Mouse (Mus musculus): ENCODE measurements around the gene Cox6a2.

Cox6a2 gene

DNA sequence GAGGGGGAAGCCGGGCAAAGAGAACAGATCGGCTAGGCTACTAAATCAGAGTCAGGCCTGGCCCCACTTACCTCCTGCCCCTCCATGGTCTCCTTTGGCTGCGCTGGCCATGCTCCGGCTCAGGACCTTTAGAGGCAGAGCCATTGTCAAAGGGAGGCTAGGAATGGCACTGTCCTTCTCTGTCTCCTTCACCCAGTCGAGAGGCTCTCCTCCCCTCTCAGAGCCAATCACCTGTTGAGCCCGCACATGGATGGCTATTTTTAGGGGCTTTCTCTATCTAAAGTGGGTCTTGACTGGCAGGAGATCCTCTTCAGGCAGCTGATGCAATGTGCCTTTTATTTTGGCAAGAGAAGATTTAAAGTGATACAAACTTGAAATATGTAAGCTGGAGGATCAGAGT, at the start of gene Cox6a2:
Gene Cox6a2 (minus strand): TSS at position 236 of the 400 bp plus-strand sequence.
- no peak for DNase-seq

- no peak for DNase-seq
Measured at GRCm38 (mm10) chr7:128255757-128256156, 49.6 kb upstream of the Cox6a2 start.

GRCm38 (mm10) chr7:128254978-128255377, 48.8 kb upstream of the Cox6a2 start:
- no peak for DNase-seq

GRCm38 (mm10) chr7:128252609-128253008, 46.4 kb upstream of the Cox6a2 start:
- DNase-seq, result peak in 1 of 2 experiments; percentile 35

GRCm38 (mm10) chr7:128251946-128252345, 45.8 kb upstream of the Cox6a2 start:
- peak; percentile 62 to 69 for DNase-seq

- DNase-seq, result no peak
Measured at GRCm38 (mm10) chr7:128249998-128250397, 43.8 kb upstream of the Cox6a2 start.

- DNase-seq, result no peak
Measured at GRCm38 (mm10) chr7:128248081-128249042, 42.2 kb upstream of the Cox6a2 start.

DNA sequence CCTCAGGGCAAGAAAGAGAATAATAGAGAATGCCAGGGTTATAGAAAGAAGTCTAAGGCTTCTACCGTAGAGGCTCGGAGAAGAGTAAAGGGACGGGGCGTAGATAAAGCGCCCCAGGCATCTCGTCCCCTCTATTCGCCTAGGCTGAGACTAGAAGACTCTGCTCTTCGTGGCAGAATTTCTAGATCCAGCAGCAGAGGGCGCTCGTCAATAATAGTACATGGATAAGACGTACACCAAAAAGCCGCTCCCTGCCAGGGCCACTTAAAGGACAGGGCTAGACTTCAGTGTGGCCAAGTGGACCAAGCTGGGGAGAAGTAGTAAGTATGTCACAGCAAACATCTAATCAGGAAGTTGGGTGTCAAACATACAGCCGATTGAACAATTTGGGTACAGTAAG, 41.3 kb upstream of the Cox6a2 start:
- DNase-seq, result peak; percentile 90 to 94

DNA sequence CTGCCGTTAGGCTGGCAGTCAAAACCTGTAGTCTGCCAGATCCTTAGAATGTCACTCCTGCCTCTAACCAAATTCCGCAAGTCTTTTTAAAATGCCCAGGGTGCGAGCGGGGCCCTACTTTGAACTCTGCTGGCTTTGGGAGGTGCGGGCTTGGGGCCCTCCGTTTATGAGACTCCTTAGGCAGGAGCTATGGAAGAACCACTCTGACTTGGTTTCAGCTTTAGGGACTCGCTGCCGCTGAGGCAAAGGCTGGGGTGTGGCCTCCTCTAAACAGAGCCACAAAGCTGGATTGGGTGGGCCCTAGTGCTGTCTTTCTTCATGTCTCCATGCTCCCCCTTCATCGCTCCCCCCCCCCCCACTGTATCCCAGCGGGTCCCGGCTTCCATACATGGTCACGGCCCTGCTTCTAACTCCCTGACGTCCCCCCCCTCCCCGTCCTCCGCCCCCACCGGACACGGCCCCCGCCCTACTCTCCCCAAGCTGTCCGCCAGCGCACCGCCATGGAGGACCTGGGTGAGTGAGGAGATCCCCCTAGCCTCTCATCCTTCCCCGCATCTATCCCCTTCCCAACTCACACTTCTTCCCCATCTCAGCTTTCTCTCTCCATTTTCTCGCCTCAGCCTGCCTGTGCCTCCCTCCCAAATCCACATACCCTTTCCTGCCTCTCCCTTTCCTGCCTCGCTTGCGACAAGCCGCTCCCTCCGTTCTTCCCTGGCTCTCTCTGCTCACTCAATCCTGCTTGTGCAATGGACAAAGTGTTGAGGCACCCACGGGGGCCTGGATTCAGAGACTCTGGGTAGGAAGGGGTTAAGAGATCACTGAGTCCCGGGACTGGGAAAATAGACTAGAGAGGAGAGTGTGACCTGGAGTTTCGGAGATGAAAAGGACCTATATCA, 40.6 kb upstream of the Cox6a2 start, which contains the start of gene Tgfb1i1:
Gene Tgfb1i1 (plus strand): TSS at position 317 of the 896 bp plus-strand sequence.
- peak; percentile 73 to 76 for DNase-seq

GRCm38 (mm10) chr7:128245547-128245946, 39.4 kb upstream of the Cox6a2 start:
- DNase-seq, result peak in 1 of 2 experiments; percentile 27

- peak in 1 of 2 experiments; percentile 15 for DNase-seq
Measured at GRCm38 (mm10) chr7:128244410-128245025, 38.3 kb upstream of the Cox6a2 start.

DNA sequence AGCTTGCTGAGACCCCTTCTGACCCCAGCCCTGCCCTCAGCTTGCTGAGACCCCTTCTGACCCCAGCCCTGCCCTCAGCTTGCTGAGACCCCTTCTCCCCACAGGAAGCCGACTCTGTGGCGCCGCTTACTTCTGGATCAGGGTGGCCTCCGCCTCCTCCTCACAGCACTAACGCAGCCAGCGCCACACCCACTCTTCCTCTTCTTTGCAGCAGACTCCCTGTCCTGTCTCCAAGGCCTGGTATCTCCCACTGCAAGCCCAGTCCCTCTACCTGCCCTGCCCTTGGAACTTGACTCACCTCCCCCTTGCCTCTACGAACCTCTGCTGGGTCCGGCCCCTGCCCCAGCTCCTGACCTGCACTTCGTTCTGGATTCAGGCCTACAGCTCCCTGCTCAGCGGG, 37.7 kb upstream of the Cox6a2 start:
- no peak for DNase-seq

DNA sequence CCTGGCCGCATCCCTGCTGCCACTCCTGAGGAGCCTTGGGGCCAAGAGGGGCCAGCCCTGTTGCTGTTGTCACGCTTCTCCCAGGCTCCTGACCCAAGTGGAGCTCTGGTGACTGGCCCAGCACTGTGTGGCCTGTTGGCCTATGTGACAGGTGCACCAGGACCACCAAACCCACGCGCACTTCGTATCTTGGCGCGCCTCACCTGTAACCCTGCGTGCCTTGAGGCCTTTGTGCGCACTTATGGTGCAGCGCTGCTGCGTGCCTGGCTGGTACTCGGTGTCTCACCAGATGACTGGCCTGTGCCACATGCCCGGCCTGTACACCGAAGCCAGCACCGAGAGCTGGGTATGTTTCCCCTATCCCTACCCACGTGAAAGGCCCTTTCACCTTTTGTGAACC, 36.1 kb upstream of the Cox6a2 start:
- DNase-seq, result peak in 1 of 2 experiments; percentile 15

GRCm38 (mm10) chr7:128240131-128240784, 34.1 kb upstream of the Cox6a2 start:
- DNase-seq, result peak; percentile 33 to 55

- peak in 1 of 2 experiments; percentile 36 for DNase-seq
Measured at GRCm38 (mm10) chr7:128238991-128239390, 32.8 kb upstream of the Cox6a2 start.

DNA sequence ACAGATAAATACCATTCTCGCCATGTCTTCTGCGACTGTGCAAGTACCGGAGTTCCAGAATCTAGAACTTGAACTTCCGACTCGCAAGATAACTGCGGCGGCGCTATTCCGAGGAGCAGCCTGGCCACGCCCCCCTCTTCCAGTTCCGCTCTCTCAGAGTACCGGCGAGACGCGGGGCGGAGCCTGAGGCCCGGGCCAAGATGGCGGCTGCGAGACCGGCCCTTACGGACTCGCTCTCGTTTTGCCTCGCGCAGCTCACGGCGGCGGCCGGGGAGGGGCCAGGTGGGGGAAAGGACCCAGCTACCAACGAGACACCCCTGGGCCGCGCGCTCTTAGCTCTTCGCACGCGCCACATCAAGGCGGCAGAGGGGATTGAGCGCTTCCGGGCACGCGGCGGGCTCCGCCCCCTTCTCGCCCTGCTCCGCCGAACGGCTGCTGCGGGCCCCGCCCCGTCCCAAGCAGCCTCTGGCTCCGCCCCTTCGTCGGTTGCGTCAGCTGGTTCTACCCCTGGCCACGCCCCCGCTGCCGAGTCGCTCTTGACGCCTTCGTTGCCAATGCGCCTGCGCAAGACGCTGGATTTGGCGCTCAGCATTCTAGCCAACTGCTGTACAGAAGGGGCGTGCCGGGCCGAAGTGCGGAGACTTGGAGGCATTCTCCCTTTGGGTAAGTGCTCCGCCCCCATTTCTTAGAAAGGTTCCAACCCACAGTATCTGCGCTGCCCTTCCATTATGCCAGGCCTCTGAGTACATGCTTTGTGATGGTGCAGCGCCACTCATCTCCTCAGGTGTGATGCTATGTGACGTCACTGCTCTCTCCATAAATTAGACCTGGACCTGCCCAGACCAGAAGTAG, 32.0 kb upstream of the Cox6a2 start, which contains the start of gene 9130023H24Rik:
Gene 9130023H24Rik (minus strand): TSS at position 105 of the 852 bp plus-strand sequence.
- peak; percentile 100 for DNase-seq

GRCm38 (mm10) chr7:128237593-128237926, 31.4 kb upstream of the Cox6a2 start:
- no peak for DNase-seq

GRCm38 (mm10) chr7:128236856-128237592, 30.8 kb upstream of the Cox6a2 start, which contains the start of gene Armc5:
TSS of gene Armc5 (plus strand) at chr7:128237342.
- peak; percentile 94 for DNase-seq

DNA sequence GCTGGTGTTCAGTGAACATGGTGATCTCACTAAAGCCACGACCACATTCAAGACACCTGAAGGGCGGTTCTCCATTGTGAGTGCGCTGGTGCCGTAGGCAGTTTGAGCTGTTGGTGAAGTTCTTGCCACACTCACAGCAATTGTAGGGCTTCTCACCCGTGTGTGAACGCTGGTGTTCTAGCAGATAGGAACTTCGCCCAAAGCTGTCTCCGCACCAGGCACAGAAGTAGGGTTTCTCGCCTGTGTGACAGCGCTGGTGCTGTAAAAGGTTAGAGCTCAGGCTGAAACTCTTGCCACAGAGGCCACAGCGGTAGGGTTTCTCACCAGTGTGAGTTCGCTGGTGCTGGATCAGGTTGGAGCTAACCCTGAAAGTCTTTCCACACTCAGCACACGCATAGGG, 30.2 kb upstream of the Cox6a2 start:
- no peak for DNase-seq

- no peak for DNase-seq
Measured at GRCm38 (mm10) chr7:128235481-128235880, 29.3 kb upstream of the Cox6a2 start.

Measured in cerebellum, postnatal 25 days (tissue).